Mouse (Mus musculus): ENCODE data around the gene Leng8. TPM values are rescaled to one million over a fixed set of nuclear protein-coding genes. Genes with fewer than 3 reads are reported as not detected.

The Leng8 gene
- 62.2 and 80.5 TPM in 2 replicates for polyA plus RNA-seq (2016; fragmentation: Nextera tagmentation; extraction: Ambion mirVana)

GRCm38 (mm10) chr7:4136771-4137531 lies at the start of gene Leng8:
Gene Leng8, plus strand, starts transcription at chr7:4137039.
- H3K4me3 ChIP-seq (replicated peaks): peak within 1 kb of the TSS; percentile 83
- H3K4me2 ChIP-seq: peak within 1 kb of the TSS; percentile 72
- H3K27me3 ChIP-seq: no peaks in the 10 kb centered on the region
- peak within 1 kb of the TSS; percentile 76 for H3K9ac ChIP-seq (replicated peaks)
- ATAC-seq (ENCODE audit: insufficient number of reproducible peaks, insufficient read depth, low FRiP score, low TSS enrichment, low read depth): peak; percentile 98
- H3K4me1 ChIP-seq (replicated peaks): peaks cover 9% of the 10 kb centered on the region
- peaks cover 39% of the 10 kb centered on the region for H3K36me3 ChIP-seq
- peak within 1 kb of the TSS; percentile 91 for H3K27ac ChIP-seq
- no peaks in the 10 kb centered on the region for H3K9me3 ChIP-seq
- 0% methylated on average over 72 of the region's 78 CpGs for WGBS

GRCm38 (mm10) chr7:4087238-4087895 lies 49.5 kb upstream of the Leng8 start:
- 78% methylated on average over 4 of the region's 4 CpGs for WGBS
- Histone ChIP-seq H3K27ac (no peak overlapping the region), H3K36me3 (no peaks in the 10 kb centered on the region), H3K9me3 (no peaks in the 10 kb centered on the region), H3K4me3 (replicated peaks) (no peak overlapping the region), H3K4me1 (replicated peaks) (no peaks in the 10 kb centered on the region), H3K9ac (replicated peaks) (no peak overlapping the region), H3K27me3 (no peaks in the 10 kb centered on the region), H3K4me2 (no peak overlapping the region)
- ATAC-seq (ENCODE audit: insufficient number of reproducible peaks, insufficient read depth, low FRiP score, low TSS enrichment, low read depth): no peak

GRCm38 (mm10) chr7:4087896-4088480 lies 48.9 kb upstream of the Leng8 start:
- Histone ChIP-seq H3K4me3 (replicated peaks) (no peak overlapping the region), H3K4me2 (no peak overlapping the region), H3K27ac (no peak overlapping the region), H3K9ac (replicated peaks) (no peak overlapping the region), H3K36me3 (no peaks in the 10 kb centered on the region), H3K4me1 (replicated peaks) (no peaks in the 10 kb centered on the region), H3K27me3 (no peaks in the 10 kb centered on the region), H3K9me3 (no peaks in the 10 kb centered on the region)
- no peak for ATAC-seq (ENCODE audit: insufficient number of reproducible peaks, insufficient read depth, low FRiP score, low TSS enrichment, low read depth)
- WGBS: 82% methylated on average over 6 of the region's 6 CpGs

- Histone ChIP-seq H3K9me3 (no peaks in the 10 kb centered on the region), H3K36me3 (no peaks in the 10 kb centered on the region), H3K27me3 (no peaks in the 10 kb centered on the region), H3K4me3 (replicated peaks) (no peak overlapping the region), H3K4me1 (replicated peaks) (no peaks in the 10 kb centered on the region), H3K27ac (no peak overlapping the region), H3K9ac (replicated peaks) (no peak overlapping the region), H3K4me2 (no peak overlapping the region)
- WGBS: 80% methylated on average over 2 of the region's 2 CpGs
- ATAC-seq (ENCODE audit: insufficient number of reproducible peaks, insufficient read depth, low FRiP score, low TSS enrichment, low read depth): no peak
Observed at GRCm38 (mm10) chr7:4088679-4089078, 48.2 kb upstream of the Leng8 start.

- Histone ChIP-seq H3K9me3 (no peaks in the 10 kb centered on the region), H3K4me2 (no peak overlapping the region), H3K27me3 (no peaks in the 10 kb centered on the region), H3K27ac (no peak overlapping the region), H3K4me1 (replicated peaks) (no peaks in the 10 kb centered on the region), H3K9ac (replicated peaks) (no peak overlapping the region), H3K4me3 (replicated peaks) (no peak overlapping the region), H3K36me3 (no peaks in the 10 kb centered on the region)
- ATAC-seq (ENCODE audit: insufficient number of reproducible peaks, insufficient read depth, low FRiP score, low TSS enrichment, low read depth): no peak
- WGBS: 58% methylated on average over 8 of the region's 8 CpGs
Observed at GRCm38 (mm10) chr7:4091170-4091569, 45.7 kb upstream of the Leng8 start.

GRCm38 (mm10) chr7:4098301-4098700 lies 38.5 kb upstream of the Leng8 start:
- 74% methylated on average over 2 of the region's 2 CpGs for WGBS
- no peak for ATAC-seq (ENCODE audit: insufficient number of reproducible peaks, insufficient read depth, low FRiP score, low TSS enrichment, low read depth)
- H3K9me3 ChIP-seq: no peaks in the 10 kb centered on the region

GRCm38 (mm10) chr7:4098832-4099231 lies 38.0 kb upstream of the Leng8 start:
- Histone ChIP-seq H3K9ac (replicated peaks) (no peak overlapping the region), H3K27me3 (no peaks in the 10 kb centered on the region), H3K9me3 (no peaks in the 10 kb centered on the region), H3K4me2 (no peak overlapping the region), H3K36me3 (no peaks in the 10 kb centered on the region), H3K4me1 (replicated peaks) (no peaks in the 10 kb centered on the region), H3K27ac (no peak overlapping the region), H3K4me3 (replicated peaks) (no peak overlapping the region)
- ATAC-seq (ENCODE audit: insufficient number of reproducible peaks, insufficient read depth, low FRiP score, low TSS enrichment, low read depth): no peak
- 83% methylated on average over 2 of the region's 2 CpGs for WGBS

More at GRCm38 (mm10) chr7:4098301-4098700, 38.5 kb upstream of the Leng8 start:
- no peak overlapping the region for H3K27ac ChIP-seq
- no peak overlapping the region for H3K4me3 ChIP-seq (replicated peaks)
- H3K9ac ChIP-seq (replicated peaks): no peak overlapping the region
- no peaks in the 10 kb centered on the region for H3K36me3 ChIP-seq
- no peaks in the 10 kb centered on the region for H3K27me3 ChIP-seq
- no peaks in the 10 kb centered on the region for H3K4me1 ChIP-seq (replicated peaks)
- H3K4me2 ChIP-seq: no peak overlapping the region

- Histone ChIP-seq H3K27me3 (no peaks in the 10 kb centered on the region), H3K4me1 (replicated peaks) (no peaks in the 10 kb centered on the region), H3K9me3 (no peaks in the 10 kb centered on the region), H3K36me3 (no peaks in the 10 kb centered on the region), H3K9ac (replicated peaks) (no peak overlapping the region), H3K4me3 (replicated peaks) (no peak overlapping the region), H3K27ac (no peak overlapping the region), H3K4me2 (no peak overlapping the region)
- 79% methylated on average over 5 of the region's 5 CpGs for WGBS
- no peak for ATAC-seq (ENCODE audit: insufficient number of reproducible peaks, insufficient read depth, low FRiP score, low TSS enrichment, low read depth)
Observed at GRCm38 (mm10) chr7:4101144-4101543, 35.7 kb upstream of the Leng8 start.

- Histone ChIP-seq H3K4me1 (replicated peaks) (no peaks in the 10 kb centered on the region), H3K4me3 (replicated peaks) (no peak overlapping the region), H3K27ac (no peak overlapping the region), H3K27me3 (no peaks in the 10 kb centered on the region), H3K9ac (replicated peaks) (no peak overlapping the region), H3K4me2 (no peak overlapping the region), H3K36me3 (no peaks in the 10 kb centered on the region), H3K9me3 (no peaks in the 10 kb centered on the region)
- 22% methylated on average over 4 of the region's 4 CpGs for WGBS
- ATAC-seq (ENCODE audit: insufficient number of reproducible peaks, insufficient read depth, low FRiP score, low TSS enrichment, low read depth): no peak
Observed at GRCm38 (mm10) chr7:4103411-4103810, 33.4 kb upstream of the Leng8 start.

GRCm38 (mm10) chr7:4111766-4112165 lies 25.1 kb upstream of the Leng8 start:
- Histone ChIP-seq H3K27me3 (no peaks in the 10 kb centered on the region), H3K4me1 (replicated peaks) (no peaks in the 10 kb centered on the region), H3K4me3 (replicated peaks) (no peak overlapping the region), H3K36me3 (no peaks in the 10 kb centered on the region), H3K9ac (replicated peaks) (no peak overlapping the region), H3K4me2 (no peak overlapping the region), H3K27ac (no peak overlapping the region), H3K9me3 (no peaks in the 10 kb centered on the region)
- 59% methylated on average over 3 of the region's 3 CpGs for WGBS
- ATAC-seq (ENCODE audit: insufficient number of reproducible peaks, insufficient read depth, low FRiP score, low TSS enrichment, low read depth): no peak

- 63% methylated on average over 8 of the region's 8 CpGs for WGBS
- Histone ChIP-seq H3K36me3 (no peaks in the 10 kb centered on the region), H3K4me1 (replicated peaks) (peaks cover 5% of the 10 kb centered on the region), H3K27me3 (peaks cover 42% of the 10 kb centered on the region), H3K9me3 (no peaks in the 10 kb centered on the region), H3K4me2 (no peak overlapping the region), H3K4me3 (replicated peaks) (no peak overlapping the region), H3K9ac (replicated peaks) (no peak overlapping the region), H3K27ac (no peak overlapping the region)
- ATAC-seq (ENCODE audit: insufficient number of reproducible peaks, insufficient read depth, low FRiP score, low TSS enrichment, low read depth): no peak
Observed at GRCm38 (mm10) chr7:4117050-4117814, 19.6 kb upstream of the Leng8 start.
